In the genomic region with DNA sequence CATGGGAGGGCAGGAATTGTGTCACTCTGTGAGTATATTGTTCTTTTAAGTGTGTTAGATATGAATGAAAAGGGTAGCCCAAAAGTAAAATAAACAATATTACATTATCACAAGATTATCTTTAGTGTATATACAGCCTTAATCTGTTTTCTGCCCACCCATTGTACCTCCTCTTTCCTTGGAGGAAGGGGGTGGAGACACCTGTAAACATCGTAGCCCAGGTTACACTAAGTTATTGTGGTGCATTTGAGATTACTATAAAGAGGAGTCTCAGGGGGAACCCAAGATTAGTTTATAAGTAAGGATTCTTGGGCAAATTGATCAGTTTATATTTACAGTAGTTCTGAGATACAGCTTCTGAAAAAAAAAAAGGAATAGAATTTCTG, we compare ENCODE assay signal across 8 mouse cellular contexts. TPM values are rescaled to one million over a fixed set of nuclear protein-coding genes. Genes with fewer than 3 reads are reported as not detected.
DNase-seq lines count a peak whose midpoint lies in the region; ATAC-seq and TF ChIP-seq lines count a peak whose summit lies in the region.

No protein-coding gene starts in this region.

- no peaks in the 10 kb centered on the region for H3K27me3 ChIP-seq in heart, adult 2 months (ENCODE audit: control insufficient read depth, insufficient read depth, low read length)
- H3K27me3 ChIP-seq in forebrain, embryonic 16.5 days (replicated peaks; ENCODE audit: control insufficient read depth, insufficient read depth, low read length), result no peaks in the 10 kb centered on the region
- H3K27me3 ChIP-seq in liver, postnatal 0 days (ENCODE audit: insufficient read depth, low read length), result no peaks in the 10 kb centered on the region
- H3K27me3 ChIP-seq in thymus, adult 2 months (ENCODE audit: control insufficient read depth, insufficient read depth, low read length), result no peaks in the 10 kb centered on the region

- H3K4me2 ChIP-seq in forebrain, embryonic 16.5 days (ENCODE audit: low read length), result peak overlapping the region; percentile 67
- peak overlapping the region; percentile 76 for H3K4me2 ChIP-seq in liver, postnatal 0 days (ENCODE audit: low read depth, low read length)

- peak overlapping the region; percentile 28; the same call in 1 of the 2 replicates for H3K27ac ChIP-seq in heart, adult 2 months
- H3K27ac ChIP-seq in forebrain, embryonic 16.5 days (ENCODE audit: low read length), result no peak overlapping the region
- peak overlapping the region; percentile 97 for H3K27ac ChIP-seq in liver, postnatal 0 days (ENCODE audit: low read depth)
- H3K27ac ChIP-seq in thymus, adult 2 months (ENCODE audit: control insufficient read depth, insufficient read depth, low read length), result no peak overlapping the region

- no peak overlapping the region; the same call in 1 of the 2 replicates for H3K9ac ChIP-seq in heart, adult 2 months (ENCODE audit: low read depth, low read length)
- H3K9ac ChIP-seq in forebrain, embryonic 16.5 days (replicated peaks; ENCODE audit: low read depth, low read length), result peak overlapping the region; percentile 88; the same call in 1 of the 2 replicates
- peak overlapping the region; percentile 89 for H3K9ac ChIP-seq in liver, postnatal 0 days (replicated peaks)

- WGBS in heart, adult 2 months, result 45% methylated on average over 1 of the region's 1 CpGs
- WGBS in forebrain, embryonic 16.5 days, result 22% methylated on average over 1 of the region's 1 CpGs
- WGBS in liver, postnatal 0 days (ENCODE audit: insufficient replicate concordance), result 18% methylated on average over 1 of the region's 1 CpGs
- WGBS in thymus, adult 2 months, result 23% methylated on average over 1 of the region's 1 CpGs

- no peak for TF ChIP-seq EP300 in heart, adult 2 months (IDR thresholded peaks at IDR 0.05; ENCODE audit: insufficient read depth, low read depth, low read length)
- TF ChIP-seq EP300 in liver, postnatal 0 days (IDR thresholded peaks at IDR 0.05; ENCODE audit: low read depth), result 0 out of 2 replicates have a peak, but pooled peaks have one; percentile 1

- no peak for TF ChIP-seq POLR2A in heart, adult 2 months (IDR thresholded peaks at IDR 0.05; ENCODE audit: insufficient read depth, low read depth, low read length)
- TF ChIP-seq POLR2A in thymus, adult 2 months (IDR thresholded peaks at IDR 0.05; ENCODE audit: control insufficient read depth, extremely low read depth, insufficient read depth, low read length, poor library complexity), result no peak

- no peak for TF ChIP-seq CTCF in heart, adult 2 months (IDR thresholded peaks at IDR 0.05)
- TF ChIP-seq CTCF in liver, postnatal 0 days (IDR thresholded peaks at IDR 0.05; ENCODE audit: low read depth), result no peak
- TF ChIP-seq CTCF in thymus, adult 2 months (IDR thresholded peaks at IDR 0.05; ENCODE audit: borderline replicate concordance, control insufficient read depth, extremely low read depth, insufficient read depth, low read length, poor library complexity), result no peak

- H3K4me1 ChIP-seq in heart, adult 2 months (ENCODE audit: control insufficient read depth, insufficient read depth, low read length), result peaks cover 1% of the 10 kb centered on the region; the same call in 1 of the 2 replicates
- peaks cover 6% of the 10 kb centered on the region for H3K4me1 ChIP-seq in forebrain, embryonic 16.5 days (replicated peaks; ENCODE audit: control insufficient read depth, insufficient read depth, low read length)
- H3K4me1 ChIP-seq in liver, postnatal 0 days (ENCODE audit: insufficient read depth), result peaks cover 30% of the 10 kb centered on the region
- H3K4me1 ChIP-seq in thymus, adult 2 months (replicated peaks; ENCODE audit: control insufficient read depth, insufficient read depth, low read length), result no peaks in the 10 kb centered on the region

- no peak for ATAC-seq in forebrain, embryonic 16.5 days
- ATAC-seq in liver, postnatal 0 days, result no peak

- no peak for DNase-seq in heart, adult 2 months
- DNase-seq in heart, postnatal 10 days, result no peak
- DNase-seq in CD4-positive helper T cell, adult 2 months (ENCODE audit: low read depth, low spot score), result peak; percentile 42
- no peak for DNase-seq in liver, postnatal 0 days
- DNase-seq in frontal cortex, adult 2 months (ENCODE audit: extremely low spot score in 1 of 2, low spot score in 1 of 2), result no peak
- no peak for DNase-seq in thymus, adult 2 months
- no peak for DNase-seq in kidney, postnatal 25 days

- H3K79me2 ChIP-seq in heart, adult 2 months (replicated peaks; ENCODE audit: control insufficient read depth, insufficient read depth, low read length), result no peaks in the 10 kb centered on the region

- H3K4me3 ChIP-seq in heart, adult 2 months, result peak overlapping the region; percentile 91
- H3K4me3 ChIP-seq in forebrain, embryonic 16.5 days (replicated peaks; ENCODE audit: low read length), result peak overlapping the region; percentile 89
- H3K4me3 ChIP-seq in liver, postnatal 0 days (ENCODE audit: low read depth, low read length), result peak overlapping the region; percentile 98
- H3K4me3 ChIP-seq in thymus, adult 2 months (ENCODE audit: control insufficient read depth, insufficient read depth, low read length), result no peak overlapping the region

- no peaks in the 10 kb centered on the region for H3K9me3 ChIP-seq in forebrain, embryonic 16.5 days (ENCODE audit: control insufficient read depth, low read length)
- no peaks in the 10 kb centered on the region for H3K9me3 ChIP-seq in liver, postnatal 0 days (ENCODE audit: low read length)

- intact Hi-C loops in heart, adult 2 months (cut with DNase I), result loop anchor here (5.0 kb wide), 1 partner anchor 75 kb away; a partner anchor contains a TSS
- intact Hi-C loops in heart, postnatal 10 days (cut with DNase I), result loop anchor here (5.0 kb wide), 1 partner anchor 35 kb away; no protein-coding TSS in a partner anchor

- no peaks in the 10 kb centered on the region for H3K36me3 ChIP-seq in heart, adult 2 months (ENCODE audit: control insufficient read depth, insufficient read depth, low read length)
- no peaks in the 10 kb centered on the region for H3K36me3 ChIP-seq in forebrain, embryonic 16.5 days (ENCODE audit: control insufficient read depth, insufficient read depth)
- no peaks in the 10 kb centered on the region; the same call in 1 of the 2 replicates for H3K36me3 ChIP-seq in liver, postnatal 0 days (replicated peaks; ENCODE audit: insufficient read depth, low read length)
- H3K36me3 ChIP-seq in thymus, adult 2 months (ENCODE audit: control insufficient read depth, insufficient read depth, low read length), result no peaks in the 10 kb centered on the region

RNA-seq across cellular contexts. Expression of a gene that starts 1.3 kb away (rescaled TPM):
- 10 to 100 TPM in 1 of 2 experiments, 1 to 10 TPM in 1; 6.8 to 10.2 TPM for total RNA-seq in heart, adult 2 months (2021)
- polyA plus RNA-seq in heart, adult 2 months (2012; rRNA removed), result 4.5 and 6.0 TPM in 2 replicates
- total RNA-seq in heart, postnatal 10 days (2021), result 10 to 100 TPM; 11.8 to 12.0 TPM
- 9.7 and 11.6 TPM in 2 replicates for polyA plus RNA-seq in forebrain, embryonic 16.5 days (2015; fragmentation: Nextera tagmentation; extraction: Ambion mirVana)
- polyA plus RNA-seq in liver, postnatal 0 days (2015; fragmentation: Nextera tagmentation; extraction: Ambion mirVana), result 13.7 TPM in 2 replicates
- 32.3 and 32.5 TPM in 2 replicates for polyA plus RNA-seq in frontal cortex, adult 2 months (2012; rRNA removed)
- 10.9 and 12.3 TPM in 2 replicates for polyA plus RNA-seq in thymus, adult 2 months (2012; rRNA removed)

Comparison
In these comparisons a context has a peak if more than half of its experiments do, and no peak if none do; other contexts are left out.
1. H3K27ac ChIP-seq: peak in heart, adult 2 months (single experiment) and liver, postnatal 0 days (single experiment); none in forebrain, embryonic 16.5 days (single experiment) and thymus, adult 2 months (single experiment).